Mouse (Mus musculus) E14TG2a.4 (cell line): ENCODE data around the gene Camk2b.
"Not testable (repeated sequence)": the region's sequence is repeated elsewhere in the genome, so short reads cannot be mapped to it uniquely, and the experiment has no call there.

Source experiments
- CTCF ChIP-seq: conservative IDR thresholded peaks from 2 replicates; pipeline ENCODE4 v1.5.1; 2014; ENCODE audit warnings: low read length
- NANOG ChIP-seq: IDR thresholded peaks from 2 replicates; pipeline ENCODE4 v1.6.1; 2014; ENCODE audit warnings: borderline replicate concordance, low read length, mixed read lengths
- POU5F1 ChIP-seq: IDR thresholded peaks from 2 replicates; pipeline ENCODE4 v1.6.1; 2014; ENCODE audit warnings: low read length, borderline replicate concordance

- not testable (repeated sequence) for TF ChIP-seq CTCF, POU5F1, NANOG
Observed at GRCm38 (mm10) chr11:6096637-6097036, 30.5 kb upstream of the Camk2b start.
